Mouse (Mus musculus) CD4-positive naive resting alpha-beta T cell, adult 76 days (primary cell): Measurements from ENCODE around the gene A630076J17Rik. TPM values are rescaled to one million over a fixed set of nuclear protein-coding genes. Genes with fewer than 3 reads are reported as not detected.

Experiments
- total RNA-seq: library from RNA; stranded (reverse); gene quantifications from one replicate; pipeline ENCODE4 v1.2.4, GENCODE M21; 2023

The A630076J17Rik gene
- not detected for total RNA-seq

GRCm38 (mm10) chr3:107230527-107230926 lies at the start of gene A630076J17Rik:
TSS of gene A630076J17Rik (plus strand) at chr3:107230614.

GRCm38 (mm10) chr3:107182756-107183155 lies 47.7 kb upstream of the A630076J17Rik start, which contains the start of gene Kcna10:
TSS of gene Kcna10 (plus strand) at chr3:107183056.

GRCm38 (mm10) chr3:107221608-107222007 lies 8.8 kb upstream of the A630076J17Rik start, which contains the start of gene Cym:
TSS of gene Cym (minus strand) at chr3:107221732.

GRCm38 (mm10) chr3:107239607-107240006 lies 9.2 kb downstream of the A630076J17Rik start, which contains the start of gene Prok1:
TSS of gene Prok1 (minus strand) at chr3:107239707.

GRCm38 (mm10) chr3:107278479-107279269 lies 48.3 kb downstream of the A630076J17Rik start, which contains the start of gene Lamtor5:
TSS of gene Lamtor5 (plus strand) at chr3:107278858.

Other genes starting within 250 kb of the A630076J17Rik start
- gene Kcna3, start 194.4 kb upstream of the A630076J17Rik start, total RNA-seq = 34.1 TPM
- 1.1 TPM for gene Kcna2, start 129.5 kb upstream of the A630076J17Rik start, total RNA-seq
- gene Kcna10, start 47.6 kb upstream of the A630076J17Rik start, total RNA-seq = not detected
- gene Cym, start 8.9 kb upstream of the A630076J17Rik start, total RNA-seq = not detected
- not detected for gene Prok1, start 9.1 kb downstream of the A630076J17Rik start, total RNA-seq
- 37.3 TPM for gene Lamtor5, start 48.2 kb downstream of the A630076J17Rik start, total RNA-seq
- 0.82 TPM for gene Slc16a4, start 60.6 kb downstream of the A630076J17Rik start, total RNA-seq
- gene Rbm15, start 103.1 kb downstream of the A630076J17Rik start, total RNA-seq = 49.9 TPM
- gene Kcnc4, start 228.9 kb downstream of the A630076J17Rik start, total RNA-seq = not detected